Mouse (Mus musculus) retina, adult 2 months (tissue): ENCODE measurements around the gene Ntsr1.
A peak's percentile ranks its signal among the peaks of the same experiment; 100 is the strongest.

ENCODE experiments used
- DNase-seq: peaks from one replicate; pipeline ENCODE4 v3.0.0-alpha.2; 2012; ENCODE audit warnings: low read depth, low spot score

The Ntsr1 gene

GRCm38 (mm10) chr2:180499741-180500140, at the start of gene Ntsr1:
Ntsr1 (plus strand) TSS chr2:180499976.
- DNase-seq: no peak

- DNase-seq: no peak
Observed at GRCm38 (mm10) chr2:180450529-180450928, 49.2 kb upstream of the Ntsr1 start.

DNA sequence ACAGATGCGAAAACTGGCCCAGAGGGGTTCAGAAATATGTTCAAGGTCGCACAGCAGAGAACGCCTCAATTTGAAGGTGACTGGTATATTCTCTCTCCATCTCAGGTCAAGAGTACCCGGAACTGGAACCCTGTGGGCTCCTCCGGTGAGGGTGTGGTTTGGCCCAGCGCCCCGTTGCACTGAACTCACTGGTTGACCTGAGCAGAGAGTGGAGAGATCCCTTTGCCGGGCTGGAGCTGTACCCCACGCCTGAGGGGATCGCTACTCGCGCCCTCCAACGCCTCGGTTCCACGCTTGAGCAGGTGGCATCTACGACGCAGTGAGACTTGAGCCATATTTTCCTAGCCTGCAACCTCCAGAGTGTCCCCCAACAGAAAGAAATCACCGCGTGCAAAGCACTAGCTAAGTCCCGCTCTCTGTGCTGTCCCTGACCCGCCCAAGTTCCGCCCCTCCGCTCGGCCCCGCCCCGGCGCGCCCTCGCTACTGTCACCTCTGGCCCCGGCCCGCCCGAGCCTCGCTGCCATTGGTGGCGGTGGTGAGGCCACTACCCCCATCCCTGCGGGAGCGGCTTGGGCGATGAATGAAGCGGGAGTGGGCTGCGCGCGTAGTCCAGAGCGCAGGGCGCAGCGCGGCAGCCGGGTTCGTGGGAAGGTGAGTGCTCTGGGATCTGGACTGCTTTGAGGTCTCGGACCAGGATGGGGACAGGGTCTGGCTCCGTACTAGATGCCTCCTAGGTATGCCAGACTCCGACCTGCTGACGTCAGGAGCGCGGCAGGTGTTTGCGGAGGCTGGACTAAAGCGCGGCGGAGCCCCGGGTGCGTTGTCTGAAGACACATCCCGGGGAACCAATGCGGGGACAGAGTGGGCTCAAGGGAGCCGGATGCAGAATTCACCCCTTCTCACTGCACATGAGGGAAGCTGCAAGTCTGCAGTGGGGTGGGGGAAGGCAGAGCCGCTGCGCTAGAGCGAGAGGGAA, 43.8 kb upstream of the Ntsr1 start, which contains the start of gene Slco4a1:
Gene Slco4a1 (plus strand): TSS at position 523 of the 976 bp plus-strand sequence.
- peak; percentile 83 for DNase-seq

DNA sequence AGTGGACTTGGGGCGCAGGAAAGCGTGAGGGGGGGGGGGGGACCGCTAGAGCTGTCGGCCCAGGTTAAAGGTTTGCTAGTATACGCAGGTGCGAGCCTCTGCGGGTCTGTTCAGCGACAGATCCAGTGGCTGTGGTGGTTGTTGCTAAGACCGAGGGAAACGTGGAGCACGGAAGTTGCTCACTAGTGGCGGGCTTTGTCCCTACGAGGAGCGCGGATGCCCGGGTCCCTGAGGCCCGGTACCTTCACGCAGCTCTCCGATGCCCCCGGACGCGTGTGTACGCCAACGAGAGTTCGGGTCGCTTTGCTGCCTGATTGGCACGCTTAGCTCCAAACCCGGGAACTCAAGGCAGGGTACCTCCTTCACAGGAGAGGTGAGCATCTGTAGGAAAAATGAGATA, 43.1 kb upstream of the Ntsr1 start:
- no peak for DNase-seq

DNA sequence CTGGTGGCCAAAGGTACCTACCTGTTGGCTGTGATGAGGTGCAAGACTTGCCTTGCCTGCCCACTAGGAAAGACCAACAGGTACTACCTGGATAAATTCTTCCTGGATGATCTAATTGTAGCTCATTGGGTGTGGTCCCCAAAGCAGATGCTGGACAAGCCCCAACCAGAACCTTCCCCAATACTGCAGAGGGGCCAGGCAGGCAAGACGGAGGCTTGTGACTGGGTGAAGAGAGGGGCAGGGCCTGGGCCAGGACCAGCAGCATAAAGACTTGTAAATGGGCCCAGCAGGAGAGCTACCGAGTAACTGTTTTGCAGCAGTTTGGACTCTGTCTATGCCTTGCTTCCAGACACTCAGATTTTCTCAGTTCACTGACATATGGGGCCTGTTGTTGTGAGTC, 42.1 kb upstream of the Ntsr1 start:
- DNase-seq: no peak

DNA sequence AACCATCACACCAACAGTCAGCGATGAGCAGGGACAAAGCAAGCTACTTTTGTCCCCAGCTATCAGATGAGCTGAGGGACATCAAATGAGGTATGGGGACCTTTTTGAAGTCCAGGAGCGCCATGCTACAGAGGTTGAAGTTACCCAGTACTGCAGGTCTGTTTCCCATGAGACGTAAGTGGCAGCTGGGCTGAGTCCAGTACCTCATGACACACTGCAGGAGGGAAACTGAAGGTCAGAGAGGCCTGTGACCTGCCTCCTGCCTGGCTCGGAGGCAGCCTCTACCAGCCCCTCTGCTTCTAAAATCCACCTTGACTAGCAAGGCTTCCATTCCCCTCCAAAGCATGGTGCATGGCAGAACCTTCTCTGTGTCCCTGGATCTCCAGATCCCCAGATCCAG, 40.3 kb upstream of the Ntsr1 start:
- DNase-seq: no peak

GRCm38 (mm10) chr2:180460801-180461200, 39.0 kb upstream of the Ntsr1 start:
- DNase-seq: peak; percentile 83

- no peak for DNase-seq
Observed at GRCm38 (mm10) chr2:180462593-180462992, 37.2 kb upstream of the Ntsr1 start.

- DNase-seq: no peak
Observed at GRCm38 (mm10) chr2:180466505-180466904, 33.3 kb upstream of the Ntsr1 start.

DNA sequence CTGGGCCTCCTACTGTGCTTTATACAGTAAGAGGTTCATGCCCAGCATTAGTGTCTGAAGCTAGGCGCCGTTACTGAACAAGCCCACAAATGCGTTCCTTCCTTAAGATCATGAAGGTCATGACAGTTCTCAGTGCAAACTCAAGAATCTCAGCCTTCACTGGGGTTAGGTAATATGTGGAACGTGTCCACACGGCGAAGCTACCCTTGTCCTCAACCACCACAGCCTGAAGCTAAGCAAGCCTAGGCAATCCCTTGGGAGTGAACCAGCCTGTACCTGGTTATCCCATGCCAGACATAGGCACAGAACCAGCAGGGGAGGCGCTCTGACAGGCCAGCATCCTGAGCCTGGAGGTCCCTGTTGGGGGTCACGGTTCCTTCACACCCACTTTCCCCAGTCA, 30.9 kb upstream of the Ntsr1 start:
- DNase-seq: no peak

DNA sequence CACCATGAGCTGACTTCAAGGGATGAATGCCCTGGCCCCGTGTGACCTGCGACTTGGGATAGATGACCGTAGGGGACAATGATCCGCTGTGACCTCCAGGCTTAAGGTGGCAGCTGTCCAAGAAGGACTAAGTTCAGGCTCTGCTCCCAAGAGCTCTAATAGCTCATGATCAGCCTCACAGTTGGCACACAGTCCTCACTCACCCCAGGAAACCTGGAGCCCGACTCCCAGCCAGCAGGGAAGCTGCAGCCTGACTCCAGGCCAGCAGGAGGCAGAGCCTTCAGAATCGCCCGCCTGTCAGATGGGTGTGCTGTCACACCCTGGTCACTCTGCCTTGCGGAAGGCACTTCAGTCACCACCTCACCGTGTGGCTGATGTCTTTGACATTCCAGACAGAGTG, 30.0 kb upstream of the Ntsr1 start:
- DNase-seq: no peak

DNA sequence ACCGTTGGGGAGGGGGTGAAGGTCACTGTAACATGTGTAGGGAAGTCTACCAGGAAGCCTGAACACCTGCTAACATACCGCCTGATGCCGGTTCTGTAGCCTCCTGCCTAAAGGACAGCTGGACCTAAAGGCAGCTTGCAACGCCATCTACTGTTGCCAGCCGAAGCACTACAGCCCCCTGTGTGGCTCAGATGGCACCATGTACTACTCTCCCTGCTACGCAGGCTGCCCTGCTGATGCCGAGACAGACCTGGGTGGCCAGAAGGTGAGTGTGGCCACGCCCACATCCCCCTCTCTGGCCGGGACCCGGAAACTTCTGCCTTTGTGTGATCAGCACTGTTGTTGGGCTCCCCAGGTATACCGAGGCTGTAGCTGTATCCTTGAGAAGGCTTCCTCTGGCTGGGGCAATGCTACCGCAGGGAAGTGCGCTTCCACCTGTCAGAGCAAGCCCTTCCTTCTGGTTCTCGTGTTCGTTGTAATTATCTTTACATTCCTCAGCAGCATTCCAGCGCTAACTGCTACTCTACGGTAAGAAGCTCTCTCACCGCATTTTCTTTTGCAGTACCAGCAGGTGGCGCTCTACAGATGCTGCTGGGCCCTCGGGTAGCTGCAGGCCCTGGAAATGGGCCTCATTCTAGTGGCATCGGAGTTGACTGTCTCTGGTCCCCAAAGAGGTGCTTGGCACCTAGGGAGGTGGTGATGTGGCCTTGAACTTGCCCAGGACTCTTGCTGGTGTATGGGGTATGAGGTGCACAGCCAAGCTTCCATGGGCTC, 27.3 kb upstream of the Ntsr1 start:
- no peak for DNase-seq

- DNase-seq: no peak
Observed at GRCm38 (mm10) chr2:180473080-180473440, 26.7 kb upstream of the Ntsr1 start.

- DNase-seq: no peak
Observed at GRCm38 (mm10) chr2:180474864-180475263, 24.9 kb upstream of the Ntsr1 start.

GRCm38 (mm10) chr2:180482274-180482673, 17.5 kb upstream of the Ntsr1 start:
- no peak for DNase-seq

GRCm38 (mm10) chr2:180484882-180485281, 14.9 kb upstream of the Ntsr1 start:
- no peak for DNase-seq

- DNase-seq: no peak
Observed at GRCm38 (mm10) chr2:180485306-180485705, 14.5 kb upstream of the Ntsr1 start.

- no peak for DNase-seq
Observed at GRCm38 (mm10) chr2:180488210-180488751, 11.5 kb upstream of the Ntsr1 start.

DNA sequence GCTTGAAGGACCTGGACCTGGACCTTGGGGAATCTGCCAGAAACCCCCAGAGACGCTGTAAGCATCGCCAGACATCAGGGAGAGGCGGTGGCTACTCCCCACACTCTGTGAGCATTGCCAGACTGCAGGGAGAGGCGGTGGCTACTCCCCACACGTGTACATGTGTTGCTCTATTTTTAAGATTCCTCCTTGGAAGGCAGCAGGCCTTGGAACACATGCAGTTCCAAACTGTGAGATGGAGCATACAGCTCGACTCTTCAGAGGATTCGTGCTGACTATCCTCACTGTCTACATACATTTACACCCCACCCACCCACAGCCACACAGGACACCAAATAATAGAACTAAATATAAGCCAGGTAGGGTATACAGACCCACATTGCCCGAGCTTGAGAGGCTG, 3.9 kb upstream of the Ntsr1 start:
- DNase-seq: no peak

DNA sequence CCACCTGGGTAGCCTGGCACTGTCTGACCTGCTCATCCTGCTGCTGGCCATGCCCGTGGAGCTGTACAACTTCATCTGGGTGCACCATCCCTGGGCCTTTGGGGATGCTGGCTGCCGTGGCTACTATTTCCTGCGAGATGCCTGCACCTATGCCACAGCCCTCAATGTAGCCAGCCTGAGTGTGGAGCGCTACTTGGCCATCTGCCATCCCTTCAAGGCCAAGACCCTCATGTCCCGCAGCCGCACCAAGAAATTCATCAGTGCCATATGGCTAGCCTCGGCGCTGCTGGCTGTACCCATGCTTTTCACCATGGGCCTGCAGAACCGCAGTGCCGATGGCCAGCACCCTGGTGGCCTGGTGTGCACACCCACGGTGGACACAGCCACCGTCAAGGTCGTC, 950 bp downstream of the Ntsr1 start:
- no peak for DNase-seq

DNA sequence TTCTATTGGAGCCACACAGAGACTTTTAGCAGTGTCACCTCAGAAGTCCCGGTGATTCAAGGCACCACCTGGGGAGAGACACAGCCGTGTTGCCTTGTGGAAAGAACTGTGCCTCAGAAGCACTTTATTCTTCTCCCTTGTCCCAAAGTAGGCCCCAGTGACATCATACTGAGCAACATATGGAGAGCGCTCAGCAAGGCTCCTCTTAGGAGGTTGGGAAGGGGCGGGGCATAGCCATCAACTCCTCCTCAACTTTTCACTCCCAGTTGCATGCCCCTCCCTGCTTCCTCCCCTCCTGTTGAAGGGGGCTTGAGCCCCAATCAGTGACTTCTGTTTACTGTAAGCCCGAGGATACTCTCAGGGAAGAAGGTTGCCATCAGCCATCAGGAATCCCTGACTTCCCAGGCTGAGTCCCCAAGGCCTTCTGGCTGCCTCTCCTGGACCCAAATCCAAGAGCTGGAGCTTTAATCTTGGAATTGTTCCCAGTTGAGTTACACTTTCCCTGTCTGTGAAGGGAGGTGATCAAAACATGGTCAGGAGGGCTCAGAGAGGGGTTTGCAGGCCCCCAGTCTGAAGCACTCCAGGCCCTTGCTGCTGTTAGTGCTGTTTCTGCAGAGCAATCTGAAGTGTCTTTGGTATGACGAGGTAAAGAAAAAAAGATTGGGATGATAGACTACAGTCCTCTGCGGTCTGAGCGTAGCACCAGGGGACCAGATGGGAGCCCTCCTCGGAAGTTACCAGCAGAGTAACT, 1.6 kb downstream of the Ntsr1 start:
- DNase-seq: no peak

DNA sequence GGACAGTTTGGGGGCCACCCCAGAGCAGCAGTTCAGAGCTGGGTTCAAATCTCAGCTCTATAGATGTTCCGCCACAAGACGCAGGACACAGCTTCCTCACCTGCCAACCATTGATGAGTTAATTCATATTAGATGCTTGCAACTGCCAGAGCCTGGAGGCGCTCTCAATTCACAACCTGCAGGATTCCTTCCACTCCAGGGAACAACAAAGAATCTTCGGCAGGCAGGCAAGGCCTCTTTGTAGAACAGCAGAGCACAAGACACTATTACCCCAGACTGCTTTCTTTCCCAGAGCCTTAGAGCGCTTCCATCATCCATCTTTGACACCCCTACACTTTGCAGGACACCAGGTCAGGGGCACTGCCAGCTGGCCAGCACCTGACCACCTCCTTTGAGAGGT, 6.5 kb downstream of the Ntsr1 start:
- no peak for DNase-seq
